Mouse (Mus musculus) stomach, embryonic 15.5 days (tissue): ENCODE measurements around the gene Surf2. TPM values are rescaled to one million over a fixed set of nuclear protein-coding genes. Genes with fewer than 3 reads are reported as not detected.

ENCODE experiments used
- ATAC-seq: fragments of 200-750 bp; cut with Nextera tagmentation; 2 replicates; pipeline ENCODE4 v1.8.0; 2017; ENCODE audit warnings: low read depth, moderate number of reproducible peaks, moderate TSS enrichment; ENCODE audit not compliant: insufficient read depth, low FRiP score
- H3K27ac ChIP-seq: fragments of 300-500 bp; sonication (generic); 2 replicates; pipeline ENCODE4 v1.5.1; 2015; ENCODE audit warnings: mild to moderate bottlenecking, inconsistent platforms
- H3K27me3 ChIP-seq: fragments of 300-500 bp; sonication (generic); replicated peaks from 2 replicates; pipeline ENCODE4 v1.6.1; 2015; ENCODE audit warnings: inconsistent platforms
- H3K36me3 ChIP-seq: fragments of 300-500 bp; sonication (generic); 2 replicates; pipeline ENCODE4 v1.6.1; 2015; ENCODE audit warnings: inconsistent platforms
- H3K4me1 ChIP-seq: fragments of 300-500 bp; sonication (generic); 2 replicates; pipeline ENCODE4 v1.6.1; 2015; ENCODE audit warnings: inconsistent platforms
- H3K4me2 ChIP-seq: fragments of 300-500 bp; sonication (generic); 2 replicates; pipeline ENCODE4 v1.6.1; 2015; ENCODE audit warnings: mild to moderate bottlenecking, inconsistent platforms
- H3K4me3 ChIP-seq: fragments of 300-500 bp; sonication (generic); replicated peaks from 2 replicates; pipeline ENCODE4 v1.5.1; 2015; ENCODE audit warnings: inconsistent platforms
- H3K9ac ChIP-seq: fragments of 300-500 bp; sonication (generic); 2 replicates; pipeline ENCODE4 v1.6.1; 2015; ENCODE audit warnings: inconsistent platforms
- H3K9me3 ChIP-seq: fragments of 300-500 bp; sonication (generic); 2 replicates; pipeline ENCODE4 v1.6.1; 2016; ENCODE audit warnings: inconsistent platforms
- WGBS: fragments of 180-500 bp; shearing (Covaris S2); methylation state at CpG from one replicate; pipeline ENCODE4 v1.1.7; 2015; 5-methylcytosine and 5-hydroxymethylcytosine counted together
- polyA plus RNA-seq: library from polyadenylated mRNA; unstranded; fragments of >200 nt; fragmentation: Nextera tagmentation; extraction: Ambion mirVana; gene quantifications from 2 replicates; pipeline ENCODE4 v1.2.1, GENCODE M21; 2015

Surf2 gene
- polyA plus RNA-seq, 1 experiment from 2014 or later: 40.4 TPM

- WGBS: 48% methylated on average over 4 of the region's 4 CpGs
- H3K4me1 ChIP-seq: peaks cover 26% of the 10 kb centered on the region
- no peak for ATAC-seq
Measured at GRCm38 (mm10) chr2:26907109-26907508, 9.1 kb upstream of the Surf2 start.

GRCm38 (mm10) chr2:26908710-26909386, 7.3 kb upstream of the Surf2 start:
- no peak overlapping the region for H3K27ac ChIP-seq
- 63% methylated on average over 18 of the region's 18 CpGs for WGBS

More at GRCm38 (mm10) chr2:26907109-26907508, 9.1 kb upstream of the Surf2 start:
- H3K9ac ChIP-seq: no peak overlapping the region
- H3K4me2 ChIP-seq: no peak overlapping the region
- no peaks in the 10 kb centered on the region for H3K9me3 ChIP-seq
- H3K27ac ChIP-seq: no peak overlapping the region
- H3K27me3 ChIP-seq: no peaks in the 10 kb centered on the region
- peaks cover 19% of the 10 kb centered on the region for H3K36me3 ChIP-seq
- H3K4me3 ChIP-seq: no peak overlapping the region

GRCm38 (mm10) chr2:26909387-26909784, 6.8 kb upstream of the Surf2 start:
- Histone ChIP-seq H3K27ac (peak overlapping the region; percentile 85; the same call in 1 of the 2 replicates), H3K36me3 (peaks cover 41% of the 10 kb centered on the region), H3K4me3 (peak overlapping the region; percentile 65), H3K9me3 (no peaks in the 10 kb centered on the region), H3K27me3 (no peaks in the 10 kb centered on the region), H3K4me2 (peak overlapping the region; percentile 67), H3K4me1 (peaks cover 20% of the 10 kb centered on the region), H3K9ac (peak overlapping the region; percentile 66; the same call in 1 of the 2 replicates)
- no peak for ATAC-seq

More at GRCm38 (mm10) chr2:26908710-26909386, 7.3 kb upstream of the Surf2 start:
- ATAC-seq: no peak
- no peak overlapping the region for H3K9ac ChIP-seq
- no peaks in the 10 kb centered on the region for H3K9me3 ChIP-seq
- H3K4me3 ChIP-seq: peak overlapping the region; percentile 65
- H3K36me3 ChIP-seq: peaks cover 37% of the 10 kb centered on the region
- peak overlapping the region; percentile 67 for H3K4me2 ChIP-seq
- H3K27me3 ChIP-seq: no peaks in the 10 kb centered on the region
- H3K4me1 ChIP-seq: peaks cover 23% of the 10 kb centered on the region

GRCm38 (mm10) chr2:26910124-26910993, 5.8 kb upstream of the Surf2 start, which contains the start of the genes Med22 and Rpl7a:
Gene Med22 (minus strand): TSS chr2:26910677.
Gene Rpl7a (plus strand): TSS chr2:26910764.
- ATAC-seq: peak; percentile 92
- H3K9me3 ChIP-seq: no peaks in the 10 kb centered on the region
- no peaks in the 10 kb centered on the region for H3K27me3 ChIP-seq
- H3K4me2 ChIP-seq: peak within 1 kb of the TSS; percentile 89
- H3K4me1 ChIP-seq: peaks cover 24% of the 10 kb centered on the region
- peak within 1 kb of the TSS; percentile 93 for H3K9ac ChIP-seq
- under 1% methylated on average over 74 of the region's 74 CpGs for WGBS
- peak within 1 kb of the TSS; percentile 89 for H3K27ac ChIP-seq
- peak within 1 kb of the TSS; percentile 65 for H3K4me3 ChIP-seq
- H3K36me3 ChIP-seq: peaks cover 45% of the 10 kb centered on the region

- Histone ChIP-seq H3K9me3 (no peaks in the 10 kb centered on the region), H3K9ac (peak overlapping the region; percentile 93), H3K27ac (peak overlapping the region; percentile 89), H3K4me3 (peak overlapping the region; percentile 65), H3K27me3 (no peaks in the 10 kb centered on the region), H3K36me3 (peaks cover 43% of the 10 kb centered on the region), H3K4me2 (peak overlapping the region; percentile 89), H3K4me1 (peaks cover 28% of the 10 kb centered on the region)
- ATAC-seq: peak; percentile 24
- WGBS: under 1% methylated on average over 37 of the region's 37 CpGs
Measured at GRCm38 (mm10) chr2:26910994-26911765, 5.0 kb upstream of the Surf2 start.

- H3K27me3 ChIP-seq: no peaks in the 10 kb centered on the region
- WGBS: 68% methylated on average over 5 of the region's 5 CpGs
- H3K9me3 ChIP-seq: no peaks in the 10 kb centered on the region
- H3K36me3 ChIP-seq: peaks cover 32% of the 10 kb centered on the region
- H3K27ac ChIP-seq: no peak overlapping the region
- H3K4me2 ChIP-seq: peak overlapping the region; percentile 89
- H3K4me3 ChIP-seq: peak overlapping the region; percentile 65
- no peak for ATAC-seq
- peaks cover 34% of the 10 kb centered on the region for H3K4me1 ChIP-seq
- peak overlapping the region; percentile 93 for H3K9ac ChIP-seq
Measured at GRCm38 (mm10) chr2:26912253-26912770, 3.9 kb upstream of the Surf2 start.

- no peak overlapping the region for H3K27ac ChIP-seq
- H3K4me1 ChIP-seq: peaks cover 39% of the 10 kb centered on the region
Measured at GRCm38 (mm10) chr2:26913416-26914147, 2.6 kb upstream of the Surf2 start.

GRCm38 (mm10) chr2:26914148-26914941, 1.8 kb upstream of the Surf2 start:
- 59% methylated on average over 8 of the region's 8 CpGs for WGBS
- peak overlapping the region; percentile 95 for H3K4me2 ChIP-seq
- peaks cover 33% of the 10 kb centered on the region for H3K4me1 ChIP-seq
- H3K4me3 ChIP-seq: no peak overlapping the region
- peaks cover 40% of the 10 kb centered on the region for H3K36me3 ChIP-seq
- no peak overlapping the region for H3K9ac ChIP-seq
- H3K27ac ChIP-seq: no peak overlapping the region
- no peaks in the 10 kb centered on the region for H3K27me3 ChIP-seq
- H3K9me3 ChIP-seq: no peaks in the 10 kb centered on the region
- no peak for ATAC-seq

More at GRCm38 (mm10) chr2:26913416-26914147, 2.6 kb upstream of the Surf2 start:
- no peak overlapping the region for H3K4me3 ChIP-seq
- no peak overlapping the region for H3K4me2 ChIP-seq
- no peak for ATAC-seq
- H3K27me3 ChIP-seq: no peaks in the 10 kb centered on the region
- peaks cover 33% of the 10 kb centered on the region for H3K36me3 ChIP-seq
- 80% methylated on average over 17 of the region's 17 CpGs for WGBS
- no peaks in the 10 kb centered on the region for H3K9me3 ChIP-seq
- H3K9ac ChIP-seq: no peak overlapping the region

- Histone ChIP-seq H3K27ac (peak overlapping the region; percentile 77), H3K36me3 (peaks cover 62% of the 10 kb centered on the region), H3K9ac (peak overlapping the region; percentile 55), H3K9me3 (no peaks in the 10 kb centered on the region), H3K4me3 (peak overlapping the region; percentile 74), H3K4me1 (peaks cover 28% of the 10 kb centered on the region), H3K4me2 (peak overlapping the region; percentile 95), H3K27me3 (no peaks in the 10 kb centered on the region)
- 0 out of 2 replicates have a peak, but pooled peaks have one; percentile 5 for ATAC-seq
- WGBS: 2% methylated on average over 13 of the region's 13 CpGs
Measured at GRCm38 (mm10) chr2:26916738-26917137, 571 bp downstream of the Surf2 start.

- Histone ChIP-seq H3K36me3 (peaks cover 61% of the 10 kb centered on the region), H3K9ac (no peak overlapping the region), H3K4me3 (no peak overlapping the region), H3K27ac (no peak overlapping the region), H3K27me3 (no peaks in the 10 kb centered on the region), H3K9me3 (no peaks in the 10 kb centered on the region), H3K4me1 (peaks cover 21% of the 10 kb centered on the region), H3K4me2 (no peak overlapping the region)
- 86% methylated on average over 3 of the region's 3 CpGs for WGBS
- ATAC-seq: no peak
Measured at GRCm38 (mm10) chr2:26919684-26920083, 3.5 kb downstream of the Surf2 start.
